Mouse (Mus musculus) kidney, postnatal 25 days (tissue): ENCODE results near the gene Trim45.

Source experiments
- DNase-seq, 2 experiments: peaks; one replicate each; pipeline ENCODE4 v3.0.0; 2021; ENCODE audit warnings: mixed read lengths in 2 of 2

The Trim45 gene

DNA sequence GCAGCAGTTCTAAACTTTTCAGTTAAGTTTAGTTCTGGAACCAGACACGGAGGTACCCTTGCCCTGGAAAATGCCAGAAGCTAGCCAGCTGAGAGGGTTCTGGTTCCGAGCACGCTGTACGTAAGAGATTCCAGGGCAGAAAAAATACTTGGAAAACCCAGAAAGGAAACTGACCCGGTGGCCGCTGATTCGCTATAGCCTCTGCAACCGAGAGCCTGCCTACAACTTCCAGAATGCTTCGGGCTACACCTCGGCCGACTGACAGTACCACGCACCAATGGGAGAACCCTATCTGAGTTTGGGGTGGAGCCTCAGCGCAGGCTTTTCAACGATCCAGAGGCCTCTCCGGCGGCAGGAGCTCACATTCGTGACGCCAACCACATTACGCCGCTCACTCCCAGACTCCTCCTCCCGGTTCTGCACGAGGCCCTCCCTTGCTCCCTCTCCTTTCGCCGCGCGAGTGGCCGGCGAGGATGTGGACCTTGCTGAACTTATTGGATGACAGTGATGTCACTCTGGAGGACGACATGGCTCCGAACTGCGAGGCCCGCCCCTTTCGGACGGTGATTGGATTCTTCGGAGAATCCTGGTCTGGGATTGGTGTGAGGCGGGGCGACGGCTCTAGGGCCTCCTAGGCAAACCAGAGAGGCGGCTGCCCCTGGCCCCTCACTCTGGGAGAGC, at the start of gene Trim45:
Gene Trim45, plus strand, starts transcription at position 378 of the 681 bp plus-strand sequence.
- peak; percentile 99 to 100 for DNase-seq

DNA sequence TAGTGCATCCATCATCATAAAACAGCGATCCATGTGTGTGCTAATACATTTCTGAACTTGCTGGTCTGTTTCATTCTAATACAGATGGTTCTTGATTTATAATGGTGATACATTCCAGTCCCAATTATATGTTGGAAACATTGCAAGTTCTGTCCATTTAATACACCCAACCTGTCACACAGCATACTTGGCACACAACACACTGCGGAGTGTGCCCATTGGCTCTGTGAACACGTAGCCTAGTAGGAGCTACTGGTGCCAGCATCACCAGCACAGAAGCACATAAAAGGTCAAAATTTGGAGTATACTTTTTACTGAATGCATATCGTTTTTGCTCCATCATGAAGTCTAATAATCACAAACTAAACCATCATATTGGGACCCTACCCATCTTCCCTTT, 44.9 kb upstream of the Trim45 start:
- DNase-seq: no peak

DNA sequence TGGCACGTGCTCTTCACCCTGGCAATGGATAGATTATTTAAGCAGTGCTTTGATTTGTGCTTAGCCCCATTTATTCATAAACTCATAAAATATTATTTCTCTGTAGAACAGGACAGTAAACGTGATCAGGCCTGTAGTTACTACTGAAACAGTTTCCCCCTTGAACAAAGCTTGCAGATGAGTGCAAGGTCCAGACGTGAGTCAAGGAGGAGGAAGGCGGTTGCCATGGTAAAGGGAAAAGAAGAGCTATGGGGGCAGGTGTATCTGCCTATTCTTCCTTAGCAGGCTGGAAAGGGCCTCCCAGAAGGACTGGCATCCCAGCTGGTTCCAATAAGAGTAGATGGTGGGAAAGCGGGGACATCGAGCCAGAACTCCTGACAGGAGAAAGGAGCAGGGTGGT, 40.6 kb upstream of the Trim45 start:
- DNase-seq: no peak

DNA sequence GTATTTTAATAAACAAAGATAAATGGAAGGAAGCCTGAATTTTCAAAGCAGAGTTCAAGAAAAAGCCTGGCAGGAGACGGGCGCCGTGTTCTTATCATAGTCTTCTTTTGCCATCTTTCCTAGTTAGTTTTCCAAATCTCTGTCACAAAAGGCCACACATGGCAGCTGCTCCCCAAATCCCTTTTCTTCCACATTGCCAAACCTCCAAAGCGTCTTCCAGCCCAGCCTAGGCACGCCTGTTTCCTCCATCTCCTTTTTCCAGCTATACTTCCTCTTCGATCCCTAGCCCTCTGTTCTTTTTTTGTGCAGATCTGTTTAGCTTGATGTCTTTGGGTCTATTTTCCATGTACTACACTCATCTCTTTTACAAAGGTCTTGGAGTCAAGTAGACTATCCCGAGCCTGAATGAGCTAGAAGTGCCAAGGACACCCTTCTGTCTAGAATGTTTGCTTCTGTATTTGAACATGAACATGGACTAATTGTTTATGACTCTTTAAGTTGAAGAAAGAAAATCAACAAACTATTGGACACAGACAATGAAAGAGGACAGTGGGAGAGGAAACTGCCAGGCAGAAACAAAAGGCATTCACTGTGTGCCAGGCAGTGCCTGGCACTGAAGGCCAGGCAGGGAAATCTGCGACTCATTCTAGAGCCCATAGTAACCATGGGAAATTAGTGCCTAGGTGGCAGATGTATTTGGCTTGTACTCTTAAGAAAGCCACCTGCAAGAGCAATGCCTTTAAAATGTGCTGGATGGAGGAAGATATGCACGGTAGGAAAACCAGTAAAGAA, 40.0 kb upstream of the Trim45 start:
- DNase-seq: no peak

DNA sequence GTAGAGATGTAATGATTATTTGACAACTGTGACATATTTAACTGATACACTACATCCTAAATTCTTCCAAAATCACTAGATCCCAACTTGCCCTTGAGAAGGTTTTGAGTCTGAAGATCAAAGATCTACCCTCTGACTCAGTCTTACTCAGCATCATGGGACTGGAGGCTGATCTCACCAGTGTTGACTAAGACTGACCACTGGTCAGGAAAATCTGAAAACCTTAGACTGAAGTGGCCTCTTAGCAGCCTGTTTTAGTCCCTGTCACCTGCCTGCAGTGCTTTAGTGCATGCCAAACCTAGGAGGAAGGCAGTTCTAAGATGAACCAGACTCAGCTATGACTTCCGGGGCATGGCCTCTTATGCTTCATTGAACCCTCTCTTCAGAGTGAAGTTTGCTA, 32.8 kb upstream of the Trim45 start:
- DNase-seq: no peak

DNA sequence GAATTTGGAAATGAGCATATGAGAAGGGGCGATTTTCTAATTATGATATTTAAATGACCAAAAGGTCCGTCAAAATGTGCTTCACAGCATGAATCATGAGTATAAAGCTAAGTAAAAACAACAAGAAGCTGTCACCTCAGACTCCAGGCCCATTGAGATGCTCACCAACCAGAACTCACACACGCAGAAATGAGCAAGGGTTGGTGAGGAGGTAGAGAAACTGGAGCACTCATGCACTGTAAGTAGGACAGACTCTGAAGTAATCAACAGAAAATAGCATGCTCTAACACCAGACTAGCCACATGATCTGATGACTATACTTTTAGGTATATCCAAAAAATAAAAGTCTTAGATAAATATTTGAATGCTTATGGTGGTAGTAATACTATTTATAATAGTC, 31.6 kb upstream of the Trim45 start:
- DNase-seq: no peak

DNA sequence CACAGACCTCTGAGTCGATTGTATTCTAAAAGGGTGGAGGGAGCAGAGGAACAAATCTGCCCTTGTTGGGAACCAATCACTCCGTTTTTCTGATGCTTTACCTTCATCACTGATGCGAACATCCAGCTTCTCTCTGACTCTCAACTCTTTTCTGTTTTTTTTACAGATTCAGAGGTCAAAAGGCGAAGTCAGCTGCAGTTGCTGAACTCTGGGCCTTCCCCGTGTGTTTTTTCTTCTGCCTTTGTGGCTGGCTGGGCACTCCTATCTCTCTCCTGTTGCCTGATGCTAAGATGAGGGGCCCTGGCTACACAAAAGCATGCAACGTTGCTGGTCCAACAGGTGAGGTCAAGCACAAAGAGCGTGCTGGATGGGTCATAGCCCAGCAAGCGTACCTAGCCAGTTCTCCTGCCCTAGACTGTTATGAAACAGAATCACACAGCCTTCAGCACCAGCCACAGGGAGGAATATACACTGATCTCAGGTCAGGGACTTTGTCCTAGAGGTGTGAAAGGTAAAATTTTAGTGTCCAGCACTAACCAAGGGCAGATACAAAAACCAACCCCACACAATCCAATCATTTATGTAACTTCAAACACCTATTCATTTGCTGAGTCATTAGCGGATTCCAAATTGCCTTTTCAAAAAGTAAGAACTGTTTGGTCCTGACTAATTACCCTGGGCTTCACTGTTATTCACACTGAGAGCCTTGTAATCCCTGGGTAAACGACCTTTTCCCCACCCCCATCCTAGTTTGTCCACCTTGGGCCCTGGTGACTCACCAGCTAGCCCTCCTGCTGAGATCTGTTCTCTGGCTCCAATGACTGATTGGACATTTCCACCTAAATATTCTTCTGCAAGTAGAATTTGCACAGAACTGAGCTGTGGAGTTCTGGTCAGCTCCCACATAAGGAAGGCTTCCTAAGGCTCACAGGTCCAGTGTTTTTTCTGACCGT, 29.3 kb upstream of the Trim45 start:
- peak in 1 of 2 experiments; percentile 44 for DNase-seq

DNA sequence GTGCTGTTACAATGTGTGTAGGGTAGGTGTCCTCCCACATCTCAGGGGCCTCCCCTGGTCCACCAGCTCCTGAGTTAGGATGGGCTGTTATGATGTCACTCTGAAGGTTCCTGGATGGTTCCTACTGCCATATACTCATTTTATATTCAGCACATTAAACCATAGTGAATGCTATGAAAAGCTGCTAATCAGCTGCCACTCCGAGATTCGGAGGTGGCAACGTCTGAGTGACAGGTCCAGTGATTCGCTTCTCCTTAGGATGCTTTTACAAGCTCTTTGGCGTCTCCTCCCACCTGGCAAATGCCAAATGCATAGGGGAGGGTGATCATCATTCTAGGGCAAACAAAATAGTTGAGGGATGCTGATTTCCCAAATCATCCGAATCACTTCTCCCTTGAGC, 26.5 kb upstream of the Trim45 start:
- no peak for DNase-seq

DNA sequence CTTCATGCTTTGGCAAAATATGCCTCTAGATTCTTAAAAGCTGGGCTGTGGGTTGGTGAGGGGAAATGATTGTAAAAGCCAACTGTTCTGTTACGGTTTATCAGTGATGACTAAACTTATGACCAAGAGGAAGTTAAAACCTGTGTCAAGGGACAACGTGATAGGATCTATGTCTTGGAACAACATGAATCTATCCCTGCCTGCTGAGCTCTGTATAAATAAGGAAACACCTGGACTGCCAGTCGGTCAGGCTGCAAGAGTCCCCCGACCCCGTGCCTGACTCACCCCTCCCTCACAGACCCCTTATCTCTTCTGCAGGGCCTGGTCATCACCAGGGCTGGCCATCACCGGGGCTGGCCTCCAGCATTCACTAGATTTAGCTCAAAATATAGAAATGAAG, 15.9 kb upstream of the Trim45 start:
- no peak for DNase-seq

DNA sequence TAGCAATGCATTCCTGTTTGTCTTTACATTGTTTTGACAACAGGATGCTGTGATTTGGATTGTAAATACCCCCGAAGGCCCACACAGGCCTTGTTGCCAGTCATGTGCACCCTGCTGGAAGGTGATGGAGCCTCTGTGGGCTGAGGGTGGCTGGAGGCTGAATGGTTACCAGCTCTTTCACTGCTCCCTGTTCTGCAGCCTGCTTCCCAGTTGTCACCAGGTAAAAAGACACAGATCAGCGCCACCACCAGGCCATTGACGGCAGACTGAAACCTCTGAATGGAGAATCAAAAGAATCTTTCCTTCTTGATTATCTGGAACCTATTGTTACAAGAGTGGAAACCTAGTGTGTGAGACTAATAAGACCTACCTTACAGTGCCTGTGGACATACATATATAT, 15.1 kb upstream of the Trim45 start:
- DNase-seq: peak in 1 of 2 experiments; percentile 48

DNA sequence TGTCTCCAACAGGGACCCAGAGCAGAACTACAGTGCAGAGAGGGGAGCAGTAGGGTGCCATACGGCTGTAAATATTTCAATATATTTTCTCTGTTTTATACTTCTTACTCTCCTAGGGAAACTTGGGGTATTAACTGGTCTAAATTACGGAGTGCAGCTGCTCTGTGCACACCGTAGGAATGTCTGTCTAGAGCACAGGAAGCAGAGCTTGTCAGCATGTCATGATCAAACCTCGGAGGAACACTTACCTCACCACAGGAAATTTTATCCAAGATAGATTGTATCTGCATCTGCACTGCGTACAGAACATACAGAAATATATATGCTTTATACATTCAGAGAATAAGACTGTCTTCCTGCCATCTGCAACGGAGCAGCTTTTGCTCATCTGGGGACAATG, 13.4 kb upstream of the Trim45 start:
- DNase-seq: no peak

DNA sequence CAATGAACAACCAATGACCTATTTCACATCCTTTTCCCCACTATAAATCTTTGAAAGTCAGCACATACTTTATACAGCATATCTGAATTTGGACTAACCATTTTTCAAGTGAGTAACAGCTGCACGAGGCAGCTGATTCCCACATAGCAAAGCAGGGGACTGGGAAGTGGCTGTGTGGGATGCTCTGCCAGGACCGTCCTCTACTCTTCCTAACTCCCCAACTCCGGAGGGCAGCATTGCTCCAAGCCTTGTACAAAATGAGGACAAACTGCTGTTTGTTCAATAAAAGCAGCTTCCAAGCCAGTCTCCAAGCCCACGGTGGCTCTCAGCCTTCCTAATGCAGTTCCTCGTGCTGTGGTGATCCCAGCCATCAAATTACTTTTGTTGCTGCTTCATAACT, 11.4 kb upstream of the Trim45 start:
- no peak for DNase-seq

DNA sequence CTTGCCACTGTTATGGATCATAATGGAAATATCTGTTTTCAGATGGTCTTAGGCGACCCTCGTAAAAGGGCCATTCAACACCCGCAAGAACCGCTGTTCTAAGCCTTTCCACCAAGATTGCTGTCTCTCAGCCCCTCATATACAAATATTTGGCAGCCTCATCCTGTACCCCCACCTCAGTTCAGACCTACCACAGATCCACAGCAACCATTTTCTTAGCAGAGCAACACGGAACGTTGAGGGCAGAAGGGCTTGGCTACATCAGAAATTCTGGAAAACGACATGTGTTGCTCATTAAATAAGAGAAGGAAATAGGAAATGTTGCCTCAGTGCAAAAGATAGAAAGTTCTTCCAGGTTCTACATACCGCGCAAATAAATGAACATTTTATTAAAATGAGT, 11.0 kb upstream of the Trim45 start:
- no peak for DNase-seq

DNA sequence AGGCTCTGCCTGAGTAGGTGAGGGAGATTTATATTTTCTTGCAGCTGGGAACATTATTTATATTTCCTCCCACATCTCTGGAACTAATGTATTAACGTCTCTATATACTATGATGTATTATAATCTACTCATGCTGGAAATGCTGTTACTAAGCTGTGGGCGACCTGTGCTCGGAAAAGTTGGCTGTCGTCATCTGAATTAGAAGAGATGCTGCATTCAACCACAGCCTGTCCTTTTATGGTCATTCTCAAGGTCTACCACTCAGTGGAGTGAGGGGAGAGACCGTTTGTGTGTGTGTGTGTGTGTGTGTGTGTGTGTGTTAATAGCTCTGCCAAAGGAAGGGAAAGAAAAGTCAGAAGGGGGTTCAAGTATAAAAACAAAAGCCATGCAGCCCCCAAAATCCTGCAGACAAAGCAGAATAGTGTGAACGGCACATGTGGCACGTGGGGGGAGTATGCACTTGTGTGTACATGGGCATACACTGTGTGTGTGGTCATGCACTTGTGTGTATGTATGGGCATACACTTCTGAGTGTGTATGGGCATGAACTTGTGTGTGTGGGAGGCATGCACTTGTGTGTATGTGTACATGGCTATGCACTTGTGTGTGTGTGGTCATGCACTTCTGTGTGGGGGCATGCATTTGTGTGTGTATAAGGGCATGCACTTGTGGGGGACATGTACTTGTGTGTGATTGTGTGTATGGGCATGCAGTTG, 10.3 kb upstream of the Trim45 start:
- DNase-seq: no peak

DNA sequence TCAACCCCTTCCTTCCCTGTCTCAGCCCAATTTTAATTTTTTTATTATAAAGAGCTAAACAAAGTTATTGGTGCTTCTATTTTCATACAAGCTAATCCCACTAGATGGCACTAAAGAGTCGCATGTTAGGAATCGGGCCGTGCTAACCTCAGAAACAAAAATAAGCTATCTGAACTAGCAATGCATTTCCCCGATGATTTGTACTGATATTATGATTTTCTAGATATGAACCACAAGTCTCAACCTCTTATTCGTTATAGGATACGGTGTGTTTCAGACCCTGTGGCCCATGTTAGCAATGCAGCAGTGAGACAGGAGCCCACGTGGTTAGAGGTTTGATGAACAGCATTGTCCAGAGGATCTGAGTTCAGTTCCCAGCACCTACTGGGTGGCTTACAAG, 5.2 kb upstream of the Trim45 start:
- peak in 1 of 2 experiments; percentile 37 for DNase-seq

DNA sequence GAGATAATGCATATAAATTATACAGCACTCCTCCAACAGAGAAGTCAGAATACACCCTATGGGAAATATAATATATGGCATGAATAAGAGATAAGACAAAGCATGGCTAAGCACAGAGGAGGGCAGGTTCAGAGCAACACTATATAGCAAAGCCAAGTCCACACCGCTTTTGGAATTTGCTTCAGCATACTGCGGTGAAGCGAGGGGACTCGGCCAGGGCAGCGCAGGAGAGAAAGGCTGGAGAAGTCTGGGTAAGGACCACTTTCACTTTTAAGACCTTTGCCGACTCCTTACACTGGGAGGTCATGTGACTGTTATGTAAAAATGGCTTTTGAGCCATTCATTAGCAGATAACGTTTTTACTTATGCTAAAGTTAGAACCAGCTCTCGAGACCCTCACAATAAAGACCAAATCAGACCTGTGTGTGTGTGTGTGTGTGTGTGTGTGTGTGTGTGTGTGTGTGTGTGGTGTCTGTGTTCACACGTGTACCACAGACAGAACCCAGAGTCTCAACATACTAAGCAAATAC, 1.3 kb upstream of the Trim45 start:
- no peak for DNase-seq

DNA sequence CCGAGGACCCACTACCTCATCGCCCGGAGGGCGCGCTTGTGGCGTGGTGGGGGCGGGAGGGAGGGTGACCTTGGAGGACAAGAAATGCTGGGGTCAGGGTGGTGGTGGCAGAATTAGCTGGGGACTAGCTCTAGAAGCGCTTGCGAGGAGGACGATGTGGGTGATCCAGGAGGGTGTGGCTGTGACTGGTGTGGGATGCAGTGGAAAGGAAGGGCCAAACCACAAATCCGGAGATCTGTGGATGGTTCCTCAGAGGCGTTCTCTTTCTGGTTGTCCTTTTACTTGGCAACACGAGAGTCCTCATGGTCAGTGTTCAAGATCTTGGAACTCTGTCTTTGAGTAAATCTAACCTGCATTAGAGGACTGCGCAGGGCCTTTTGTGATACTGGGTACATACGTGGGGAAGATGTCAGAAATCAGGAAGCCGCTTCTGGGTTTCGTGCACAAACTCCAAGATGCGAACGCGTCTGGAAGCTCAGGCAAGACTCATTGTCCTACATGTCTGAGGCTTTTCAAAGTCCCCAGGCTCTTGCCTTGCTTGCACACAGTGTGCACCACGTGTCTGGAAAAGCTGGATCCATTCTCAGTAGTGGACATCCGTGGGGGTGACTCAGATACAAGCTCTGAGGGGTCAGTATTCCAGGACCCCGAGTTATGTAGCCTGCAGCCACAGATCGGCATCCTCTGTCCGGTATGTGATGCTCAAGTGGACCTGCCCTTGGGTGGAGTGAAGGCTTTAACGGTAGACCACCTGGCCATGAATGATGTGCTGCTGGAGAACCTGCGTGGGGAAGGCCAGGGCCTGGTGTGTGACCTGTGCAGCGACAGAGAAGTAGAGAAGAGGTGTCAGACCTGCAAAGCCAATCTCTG, 739 bp downstream of the Trim45 start:
- no peak for DNase-seq

DNA sequence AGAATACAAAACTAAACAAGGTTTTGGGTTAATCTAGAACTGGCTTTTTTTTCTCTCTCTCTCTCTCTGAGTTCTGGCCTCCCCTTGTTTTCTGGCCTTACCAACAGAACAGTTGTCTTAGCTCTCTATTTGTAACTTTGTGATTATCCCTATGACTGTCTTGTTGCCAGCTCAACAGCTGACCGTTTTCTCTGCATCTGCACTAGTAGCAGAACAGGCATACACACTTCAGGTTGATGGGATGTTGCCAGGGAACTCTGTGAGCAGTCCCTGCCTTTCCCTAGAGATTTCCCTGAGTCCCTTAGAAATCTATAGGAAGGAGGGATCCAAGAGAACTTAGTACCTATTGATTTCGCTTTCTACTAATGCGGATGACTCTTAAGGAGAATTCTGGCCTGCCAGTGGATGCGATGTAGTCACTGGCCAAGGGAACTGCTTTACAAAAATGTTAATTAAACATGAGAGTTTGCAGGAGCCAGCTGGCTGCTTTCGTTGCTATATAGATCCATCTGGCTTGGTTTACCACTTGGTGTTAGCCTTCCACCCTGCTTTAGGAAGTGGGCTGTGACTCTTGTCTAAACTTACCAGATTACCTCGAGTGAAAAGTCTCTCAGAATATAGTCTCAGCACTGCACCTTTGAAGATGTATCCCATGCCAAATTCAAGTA, 2.2 kb downstream of the Trim45 start:
- DNase-seq: no peak

DNA sequence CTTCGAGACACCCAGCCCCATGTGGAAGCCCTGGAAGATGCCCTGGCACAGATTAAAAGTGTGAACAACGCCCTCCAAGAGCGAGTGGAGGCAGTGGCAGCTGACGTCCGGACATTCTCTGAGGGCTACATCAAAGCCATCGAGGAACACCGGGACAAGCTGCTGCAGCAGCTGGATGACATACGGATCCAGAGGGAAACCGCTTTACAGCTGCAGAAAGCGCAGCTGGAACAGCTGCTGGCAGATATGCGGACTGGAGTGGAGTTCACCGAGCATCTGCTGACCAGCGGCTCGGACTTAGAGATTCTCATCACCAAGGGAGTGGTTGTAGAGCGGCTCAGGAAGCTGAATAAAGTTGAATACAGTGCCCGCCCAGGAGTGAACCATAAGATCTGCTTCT, 3.2 kb downstream of the Trim45 start:
- no peak for DNase-seq

DNA sequence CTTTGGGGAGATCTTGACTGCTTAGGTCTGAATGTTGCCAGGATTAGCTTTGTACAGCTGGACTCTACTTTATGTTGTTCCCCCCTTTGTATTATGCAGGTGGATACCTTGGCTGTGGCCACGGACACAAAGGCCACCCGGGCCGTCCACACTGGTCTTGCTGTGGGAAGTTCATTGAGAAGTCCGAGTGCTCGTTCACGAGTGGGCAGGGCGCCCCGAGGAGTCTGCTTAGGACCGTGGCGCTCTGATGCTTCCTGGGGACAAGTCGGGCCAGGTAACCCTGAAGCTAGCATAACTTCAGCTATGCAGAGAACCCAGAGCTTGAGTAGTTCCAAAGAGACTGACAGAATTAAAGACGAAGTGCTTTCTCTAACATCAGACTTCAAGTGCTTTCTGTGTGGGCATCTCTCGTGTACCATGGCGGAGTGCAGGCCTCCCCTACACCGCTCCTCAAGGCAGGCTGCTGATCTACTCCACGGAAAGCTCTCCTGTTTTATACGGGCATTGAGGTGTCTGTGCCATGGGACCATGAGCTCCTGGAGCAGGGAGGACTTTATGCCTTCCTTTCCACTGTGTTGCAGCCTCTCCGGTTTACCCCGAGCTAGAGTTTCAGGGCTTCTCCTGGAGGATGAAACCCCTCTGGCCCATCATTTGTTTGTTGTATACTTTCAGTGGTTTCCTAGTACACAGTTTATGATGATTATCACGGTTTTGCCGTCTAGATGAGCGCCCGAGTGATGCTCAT, 9.5 kb downstream of the Trim45 start:
- DNase-seq: no peak
